Mouse (Mus musculus) ES-E14 (cell line): ENCODE results near the gene Csf2ra. TPM values are rescaled to one million over a fixed set of nuclear protein-coding genes. Genes with fewer than 3 reads are reported as not detected.
A peak's percentile ranks its signal among the peaks of the same experiment; 100 is the strongest.
"Not testable (repeated sequence)": the region's sequence is repeated elsewhere in the genome, so short reads cannot be mapped to it uniquely, and the experiment has no call there.

ENCODE experiments used
- DNase-seq: peaks from one replicate; pipeline ENCODE4 v3.0.0-alpha.2; 2013; ENCODE audit warnings: low read depth, low spot score
- H3K27ac ChIP-seq: 2 replicates; pipeline ENCODE4 v1.5.1; 2012; ENCODE audit warnings: low read depth, mild to moderate bottlenecking, low read length, moderate library complexity, mixed read lengths; ENCODE audit not compliant: poor library complexity, insufficient read depth, severe bottlenecking
- H3K36me3 ChIP-seq: 2 replicates; pipeline ENCODE4 v1.6.1; 2012; ENCODE audit warnings: mild to moderate bottlenecking, low read length, moderate library complexity, mixed read lengths; ENCODE audit not compliant: control insufficient read depth, poor library complexity, insufficient read depth, severe bottlenecking
- H3K4me1 ChIP-seq, 2 experiments: fragments of 150-350 bp in 1 of 2; sonication (generic) in 1 of 2; 2 replicates each; pipeline ENCODE4 v1.6.1; 2012; ENCODE audit warnings: low read length in 2 of 2, mild to moderate bottlenecking in 1 of 2, mixed read lengths in 1 of 2; ENCODE audit not compliant: control insufficient read depth in 2 of 2, insufficient read depth in 2 of 2, poor library complexity in 1 of 2
- H3K4me3 ChIP-seq, 2 experiments: fragments of 150-350 bp in 1 of 2; sonication (generic) in 1 of 2; 2 replicates each; pipeline ENCODE4 v1.5.1; 2012; ENCODE audit warnings: low read length in 2 of 2, low read depth in 1 of 2, mild to moderate bottlenecking in 1 of 2, mixed read lengths in 1 of 2; ENCODE audit not compliant: insufficient read depth in 1 of 2, poor library complexity in 1 of 2, severe bottlenecking in 1 of 2
- H3K9ac ChIP-seq: 2 replicates; pipeline ENCODE4 v1.6.1; 2012; ENCODE audit warnings: low read depth, mild to moderate bottlenecking, low read length, mixed read lengths; ENCODE audit not compliant: poor library complexity, insufficient read depth, severe bottlenecking
- H3K9me3 ChIP-seq: fragments of 150-350 bp; sonication (generic); 2 replicates; pipeline ENCODE4 v1.6.1; 2012; ENCODE audit warnings: low read depth, mild to moderate bottlenecking, low read length; ENCODE audit not compliant: control insufficient read depth, insufficient read depth
- CHD2 ChIP-seq: IDR thresholded peaks from 2 replicates; pipeline ENCODE4 v1.6.1; 2014; ENCODE audit warnings: mild to moderate bottlenecking, low read depth, low read length, inconsistent platforms
- HCFC1 ChIP-seq: IDR thresholded peaks from 2 replicates; pipeline ENCODE4 v1.6.1; 2012; ENCODE audit warnings: low read length, inconsistent platforms, borderline replicate concordance; ENCODE audit not compliant: insufficient read depth
- MAFK ChIP-seq: IDR thresholded peaks from 2 replicates; pipeline ENCODE4 v1.6.1; 2014; ENCODE audit warnings: mild to moderate bottlenecking, low read depth, low read length, inconsistent platforms; ENCODE audit not compliant: insufficient read depth
- ZC3H11A ChIP-seq: IDR thresholded peaks from 2 replicates; pipeline ENCODE4 v1.6.1; 2012; ENCODE audit warnings: low read depth, mild to moderate bottlenecking, inconsistent platforms, low read length, borderline replicate concordance
- ZNF384 ChIP-seq: IDR thresholded peaks from 2 replicates; pipeline ENCODE4 v1.6.1; 2012; ENCODE audit warnings: low read depth, low read length, inconsistent platforms
- in situ Hi-C, 2 experiments: fragments of 600-800 bp; cut with MboI; formaldehyde crosslinking; loops; one replicate each; pipeline ENCODE4 v1.15.1; 2025; ENCODE audit warnings: low sequenced_read_pairs in 2 of 2, inconsistent platforms in 1 of 2; ENCODE audit not compliant: unreplicated experiment in 2 of 2
- total RNA-seq: library from RNA; depleted of rRNA; stranded (reverse); fragments of 300-350 nt; gene quantifications from 2 replicates; pipeline ENCODE4 v1.2.3, GENCODE M21; 2012; rRNA removed

Csf2ra gene
- total RNA-seq, result 17.3 and 32.8 TPM in 2 replicates

- TF ChIP-seq ZC3H11A (no peak), ZNF384 (no peak), HCFC1 (no peak), MAFK (no peak), CHD2 (no peak)
- H3K4me1 ChIP-seq, result peaks cover 0 to 5% of the 10 kb centered on the region in 2 experiments; a peak in 1 of 4 replicates
- in situ Hi-C loops, result no loop called here
- H3K9me3 ChIP-seq, result no peaks in the 10 kb centered on the region
- peak within 1 kb of the TSS; percentile 71 to 76 for H3K4me3 ChIP-seq
- H3K36me3 ChIP-seq, result peaks cover 7% of the 10 kb centered on the region; the same call in 1 of the 2 replicates
- peak; percentile 56 for DNase-seq
- H3K9ac ChIP-seq, result peak within 1 kb of the TSS; percentile 80
- H3K27ac ChIP-seq, result peak within 1 kb of the TSS; percentile 92
Measured at GRCm38 (mm10) chr19:61227941-61228701, at the start of gene Csf2ra. Gene Csf2ra, minus strand, starts transcription at chr19:61228429.

DNA sequence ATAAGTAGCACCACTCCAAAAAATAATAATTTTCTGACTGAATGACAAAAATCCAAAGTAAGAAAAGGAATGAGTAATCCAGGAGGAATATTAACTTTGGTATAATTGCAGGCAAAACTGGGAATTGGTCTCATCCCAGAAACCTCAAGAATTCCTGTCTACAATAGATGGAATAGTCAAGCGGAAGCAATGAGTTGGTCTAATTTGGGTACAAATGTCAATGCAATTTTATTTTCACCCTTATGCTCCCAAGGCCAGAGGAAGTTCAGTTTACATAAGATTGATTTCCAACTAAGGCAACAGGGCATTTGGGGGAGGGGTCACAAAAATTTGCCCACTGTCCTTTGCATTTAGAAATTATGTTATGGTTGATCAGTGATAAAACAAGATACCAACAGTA, 47.2 kb upstream of the Csf2ra start:
- H3K36me3 ChIP-seq, result no peaks in the 10 kb centered on the region
- no peaks in the 10 kb centered on the region for H3K4me1 ChIP-seq
- H3K4me3 ChIP-seq, result no peak overlapping the region
- in situ Hi-C loops, result no loop called here
- no peak for TF ChIP-seq CHD2
- TF ChIP-seq MAFK, result no peak
- no peak for TF ChIP-seq ZNF384
- TF ChIP-seq HCFC1, result no peak
- TF ChIP-seq ZC3H11A, result no peak
- DNase-seq, result no peak
- no peak overlapping the region for H3K27ac ChIP-seq
- no peak overlapping the region for H3K9ac ChIP-seq
- no peaks in the 10 kb centered on the region for H3K9me3 ChIP-seq

- H3K4me1 ChIP-seq, in situ Hi-C loops, H3K36me3 ChIP-seq, H3K9me3 ChIP-seq, DNase-seq, H3K9ac ChIP-seq, H3K27ac ChIP-seq, H3K4me3 ChIP-seq: not testable (repeated sequence)
Measured at GRCm38 (mm10) chr19:61269141-61269540, 40.9 kb upstream of the Csf2ra start.

- H3K4me3 ChIP-seq, result no peak overlapping the region
- DNase-seq, result no peak
- no peaks in the 10 kb centered on the region for H3K9me3 ChIP-seq
- in situ Hi-C loops, result no loop called here
- no peaks in the 10 kb centered on the region for H3K4me1 ChIP-seq
- TF ChIP-seq CHD2 (no peak), ZC3H11A (no peak), ZNF384 (no peak), MAFK (no peak), HCFC1 (no peak)
- H3K9ac ChIP-seq, result no peak overlapping the region
- H3K27ac ChIP-seq, result no peak overlapping the region
- H3K36me3 ChIP-seq, result no peaks in the 10 kb centered on the region
Measured at GRCm38 (mm10) chr19:61267141-61267540, 38.9 kb upstream of the Csf2ra start.

- H3K36me3 ChIP-seq, result no peaks in the 10 kb centered on the region
- H3K9ac ChIP-seq, result no peak overlapping the region
- no peak for DNase-seq
- in situ Hi-C loops, result no loop called here
- no peaks in the 10 kb centered on the region for H3K9me3 ChIP-seq
- no peaks in the 10 kb centered on the region for H3K4me1 ChIP-seq
- TF ChIP-seq MAFK (no peak), ZNF384 (no peak), HCFC1 (no peak), ZC3H11A (no peak), CHD2 (no peak)
- H3K27ac ChIP-seq, result no peak overlapping the region
- H3K4me3 ChIP-seq, result no peak overlapping the region
Measured at GRCm38 (mm10) chr19:61266651-61267050, 38.4 kb upstream of the Csf2ra start.
